Mouse (Mus musculus): ENCODE data around the gene Bicdl2. TPM values are rescaled to one million over a fixed set of nuclear protein-coding genes. Genes with fewer than 3 reads are reported as not detected.

The Bicdl2 gene
- 0.22 TPM for polyA plus RNA-seq (2021)

GRCm38 (mm10) chr17:23660117-23660875 lies at the start of gene Bicdl2:
Gene Bicdl2 (plus strand): TSS chr17:23660506.
- in situ Hi-C loops (cut with MboI; ENCODE audit: low pct_unique_long_range_greater_than_20kb): loop anchor here (5.0 kb wide), 1 partner anchor 42 kb away; no protein-coding TSS in a partner anchor
- CTCF ChIA-PET: interaction anchor here (0.9 to 3.4 kb wide), 11 partner anchors 8 to 100 kb away, joined by 3 to 12 read pairs (median 3); no protein-coding TSS in a partner anchor
- POLR2A ChIA-PET: interaction anchor here (0.7 kb wide), 1 partner anchor 12 kb away, joined by 3 read pairs; no protein-coding TSS in a partner anchor
- DNase-seq (ENCODE audit: low read depth, low spot score) (no peak), ATAC-seq (no peak)
- no peaks in the 10 kb centered on the region for H3K27me3 ChIP-seq
- TF ChIP-seq CTCF (IDR thresholded peaks at IDR 0.05): no peak

DNA sequence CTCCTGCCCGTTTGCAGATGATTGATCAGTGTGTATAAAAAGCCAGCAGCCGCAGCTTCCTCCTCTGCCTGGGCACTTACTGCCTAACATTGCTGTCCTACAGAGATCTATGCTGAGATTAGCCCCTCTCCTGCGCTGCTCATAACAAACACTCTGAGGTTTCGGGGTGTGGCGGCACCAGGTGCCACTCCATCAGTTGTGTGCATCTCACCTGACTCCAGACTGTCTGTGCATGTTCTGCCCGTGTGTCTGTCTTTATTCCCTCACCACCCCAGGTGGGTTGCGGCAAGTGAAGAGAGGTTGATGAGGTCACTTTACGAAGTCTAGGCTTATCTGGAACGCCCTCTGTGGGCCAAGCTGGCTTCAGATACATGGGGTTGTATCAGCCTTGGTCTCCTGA lies 43.2 kb upstream of the Bicdl2 start:
- ChIA-PET CTCF (interaction anchor here (1.1 kb wide), 1 partner anchor 83 kb away, joined by 3 read pairs; no protein-coding TSS in a partner anchor), POLR2A (no interaction called here)
- in situ Hi-C loops (cut with MboI; ENCODE audit: low pct_unique_long_range_greater_than_20kb): no loop called here
- no peak for TF ChIP-seq CTCF (IDR thresholded peaks at IDR 0.05)
- no peak for ATAC-seq
- DNase-seq (ENCODE audit: low read depth, low spot score): no peak
- peaks cover 20% of the 10 kb centered on the region for H3K27me3 ChIP-seq

DNA sequence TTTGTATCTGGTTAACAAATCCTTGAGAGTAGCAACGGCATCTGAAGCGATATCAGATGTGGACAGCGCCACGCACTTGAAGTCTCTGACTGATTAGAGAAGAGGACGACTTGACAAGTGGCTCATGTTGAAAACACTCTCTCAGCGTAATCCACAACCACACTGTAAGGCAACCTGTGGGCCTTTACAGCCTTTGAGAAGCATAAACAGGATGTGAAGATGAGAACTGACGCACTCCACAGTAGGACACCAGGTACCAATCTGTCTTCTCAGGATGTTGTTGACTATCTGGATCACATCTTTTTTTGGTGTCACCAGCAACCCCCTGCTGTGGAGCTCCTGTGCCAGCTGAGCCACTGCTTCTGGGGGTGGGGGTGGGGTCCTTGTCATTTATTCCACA lies 40.0 kb upstream of the Bicdl2 start:
- peaks cover 9% of the 10 kb centered on the region for H3K27me3 ChIP-seq
- DNase-seq (ENCODE audit: low read depth, low spot score) (no peak), ATAC-seq (no peak)
- in situ Hi-C loops (cut with MboI; ENCODE audit: low pct_unique_long_range_greater_than_20kb): no loop called here
- TF ChIP-seq CTCF (IDR thresholded peaks at IDR 0.05): no peak
- ChIA-PET CTCF (no interaction called here), POLR2A (no interaction called here)

GRCm38 (mm10) chr17:23627813-23628212 lies 32.5 kb upstream of the Bicdl2 start:
- ATAC-seq (no peak), DNase-seq (ENCODE audit: low read depth, low spot score) (no peak)
- POLR2A ChIA-PET: no interaction called here
- H3K27me3 ChIP-seq: peaks cover 4% of the 10 kb centered on the region
- in situ Hi-C loops (cut with MboI; ENCODE audit: low pct_unique_long_range_greater_than_20kb): no loop called here
- CTCF ChIA-PET: interaction anchor here (1.3 to 3.7 kb wide), 2 partner anchors 12 to 18 kb away, joined by 3 to 15 read pairs; no protein-coding TSS in a partner anchor
- no peak for TF ChIP-seq CTCF (IDR thresholded peaks at IDR 0.05)

DNA sequence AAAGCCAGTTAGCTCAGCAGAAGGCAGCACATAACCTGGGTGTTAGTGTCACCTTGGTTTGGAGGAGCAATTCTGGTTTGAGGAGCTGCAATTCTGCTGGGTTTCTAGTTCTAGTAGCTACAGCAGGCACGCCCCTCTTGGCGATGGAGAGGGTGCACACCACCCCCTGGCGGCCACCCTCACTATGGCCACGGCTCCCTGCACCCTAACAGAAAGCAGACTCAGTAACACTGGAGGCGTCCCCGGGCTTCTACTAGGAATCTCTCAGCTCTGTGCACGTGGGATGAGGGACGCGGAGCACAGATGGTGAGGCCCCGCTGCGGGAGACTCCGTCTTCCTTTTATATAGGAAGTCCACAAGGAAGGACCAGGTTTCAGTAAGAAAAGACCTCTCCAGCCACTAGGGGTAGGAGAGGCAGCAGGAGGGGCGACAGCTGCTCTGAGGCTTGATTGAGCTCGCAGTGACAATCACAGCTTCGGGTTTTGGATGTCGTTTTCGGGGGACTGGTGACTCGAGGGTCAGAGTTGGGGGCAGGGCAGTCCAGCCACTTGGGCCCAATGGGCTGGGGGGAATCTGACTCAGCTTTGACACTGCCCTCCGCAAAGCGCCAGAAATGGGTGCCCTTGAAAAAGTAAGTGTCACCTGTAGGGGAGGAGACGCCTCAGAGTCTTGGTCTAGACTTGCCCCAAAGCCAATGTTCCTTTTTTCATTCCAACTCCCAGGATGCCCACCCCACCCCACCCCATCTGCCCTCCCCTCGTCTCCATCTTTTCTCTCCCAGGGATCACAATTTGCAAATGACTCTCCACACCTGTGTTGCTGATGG lies 29.9 kb upstream of the Bicdl2 start:
- POLR2A ChIA-PET: no interaction called here

DNA sequence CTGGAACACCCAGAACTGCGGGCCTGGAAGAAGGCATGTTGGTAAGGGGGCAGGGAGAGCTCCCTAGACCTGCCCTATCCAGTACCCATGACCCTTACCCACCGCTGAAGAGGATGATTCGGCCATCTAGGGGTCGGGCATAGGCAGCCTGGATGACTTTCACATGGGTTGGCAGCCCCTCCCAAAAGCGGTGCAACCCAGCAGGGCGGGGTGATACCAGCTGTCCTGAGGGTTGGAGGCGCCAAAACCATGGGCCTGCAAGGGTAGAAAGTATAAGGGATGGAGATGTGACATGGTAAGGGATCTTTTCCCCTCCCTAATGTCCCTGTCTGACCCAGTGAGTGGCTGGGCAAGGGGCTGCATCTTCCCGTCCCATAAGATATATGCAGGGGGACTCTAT lies 29.1 kb upstream of the Bicdl2 start:
- ATAC-seq (no peak), DNase-seq (ENCODE audit: low read depth, low spot score) (no peak)
- peaks cover 7% of the 10 kb centered on the region for H3K27me3 ChIP-seq
- CTCF ChIA-PET: interaction anchor here (2.0 kb wide), 1 partner anchor 21 kb away, joined by 6 read pairs; no protein-coding TSS in a partner anchor
- POLR2A ChIA-PET: no interaction called here
- in situ Hi-C loops (cut with MboI; ENCODE audit: low pct_unique_long_range_greater_than_20kb): no loop called here
- no peak for TF ChIP-seq CTCF (IDR thresholded peaks at IDR 0.05)

More for the DNA sequence above, 29.9 kb upstream of the Bicdl2 start:
- peak; percentile 97 for TF ChIP-seq CTCF (IDR thresholded peaks at IDR 0.05)
- DNase-seq (ENCODE audit: low read depth, low spot score) (no peak), ATAC-seq (peak; percentile 94)
- in situ Hi-C loops (cut with MboI; ENCODE audit: low pct_unique_long_range_greater_than_20kb): no loop called here
- H3K27me3 ChIP-seq: peaks cover 7% of the 10 kb centered on the region
- CTCF ChIA-PET: interaction anchor here (0.8 to 2.0 kb wide), 11 partner anchors 9 to 78 kb away, joined by 3 to 9 read pairs (median 4); partner anchors contain the start of gene Bicdl2

DNA sequence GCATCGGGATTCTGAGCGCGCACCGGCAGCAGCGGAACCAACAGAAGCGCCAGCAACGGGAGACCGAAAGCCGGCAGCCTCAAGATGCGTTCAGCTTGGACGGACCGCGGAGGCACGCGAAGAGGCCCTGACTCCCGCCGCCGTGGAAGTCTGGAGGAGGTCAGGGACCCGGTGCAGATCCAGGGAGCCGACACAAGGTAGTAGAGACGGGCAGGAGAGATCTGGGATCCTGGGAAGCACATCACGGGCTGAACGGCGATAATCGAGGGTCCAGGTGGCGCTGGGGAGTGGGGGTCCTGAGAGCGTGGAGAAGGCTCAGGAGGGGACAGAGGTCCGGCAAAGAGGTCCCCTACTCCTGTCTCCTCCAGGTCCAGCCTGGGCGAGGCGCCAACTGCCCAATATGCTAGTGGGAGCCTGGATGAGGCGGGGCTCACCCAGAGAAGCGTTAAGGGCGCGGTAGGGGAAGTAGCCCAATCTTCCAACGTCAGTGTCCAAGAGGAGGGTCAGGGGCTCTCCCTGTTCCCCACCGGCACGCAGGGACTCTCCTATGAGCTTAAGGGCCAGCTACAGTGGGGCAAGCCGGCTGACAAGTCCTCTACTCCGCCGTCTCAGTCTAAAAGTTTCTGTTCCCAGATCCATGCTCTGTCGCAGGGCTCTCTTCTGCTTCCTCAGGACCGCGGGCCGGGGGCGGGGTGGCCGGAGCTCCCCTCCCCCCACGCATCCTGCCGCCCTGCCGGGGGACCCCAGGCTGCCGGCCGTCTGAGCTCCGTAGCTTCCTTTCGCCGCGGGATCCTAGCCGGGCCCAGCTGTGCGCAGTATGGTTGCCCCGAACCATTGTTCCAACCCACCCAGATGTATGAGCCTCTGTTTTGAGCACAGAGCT lies 15.5 kb upstream of the Bicdl2 start, which contains the start of gene Mmp25:
TSS of gene Mmp25 (minus strand) at position 665 of the 883 bp plus-strand sequence.
- ChIA-PET CTCF (no interaction called here), POLR2A (interaction anchor here (0.6 kb wide), 1 partner anchor 464 kb away, joined by 3 read pairs; no protein-coding TSS in a partner anchor)
- DNase-seq (ENCODE audit: low read depth, low spot score) (no peak), ATAC-seq (no peak)
- in situ Hi-C loops (cut with MboI; ENCODE audit: low pct_unique_long_range_greater_than_20kb): no loop called here
- no peak for TF ChIP-seq CTCF (IDR thresholded peaks at IDR 0.05)
- no peaks in the 10 kb centered on the region for H3K27me3 ChIP-seq

GRCm38 (mm10) chr17:23645894-23646293 lies 14.4 kb upstream of the Bicdl2 start:
- in situ Hi-C loops (cut with MboI; ENCODE audit: low pct_unique_long_range_greater_than_20kb): no loop called here
- no peak for TF ChIP-seq CTCF (IDR thresholded peaks at IDR 0.05)
- ChIA-PET POLR2A (interaction anchor here (0.6 kb wide), 1 partner anchor 463 kb away, joined by 3 read pairs; no protein-coding TSS in a partner anchor), CTCF (no interaction called here)
- ATAC-seq: no peak
- H3K27me3 ChIP-seq: no peaks in the 10 kb centered on the region
- no peak for DNase-seq (ENCODE audit: low read depth, low spot score)

- ATAC-seq (peak; percentile 93), DNase-seq (ENCODE audit: low read depth, low spot score) (peak; percentile 85)
- ChIA-PET POLR2A (interaction anchor here (1.5 kb wide), 1 partner anchor 25 kb away, joined by 3 read pairs; no protein-coding TSS in a partner anchor), CTCF (interaction anchor here (0.9 to 1.9 kb wide), 5 partner anchors 9 to 55 kb away, joined by 3 to 12 read pairs (median 5); partner anchors contain the start of gene Bicdl2)
- in situ Hi-C loops (cut with MboI; ENCODE audit: low pct_unique_long_range_greater_than_20kb): no loop called here
- no peaks in the 10 kb centered on the region for H3K27me3 ChIP-seq
- no peak for TF ChIP-seq CTCF (IDR thresholded peaks at IDR 0.05)
These were observed 8.9 kb upstream of the Bicdl2 start for GRCm38 (mm10) chr17:23651363-23651762.
